Mouse (Mus musculus) forebrain, embryonic 13.5 days (tissue): ENCODE results near the gene Lmcd1. TPM values are rescaled to one million over a fixed set of nuclear protein-coding genes. Genes with fewer than 3 reads are reported as not detected.

ENCODE experiments used
- ATAC-seq: fragments of 200-750 bp; cut with Nextera tagmentation; 2 replicates; pipeline ENCODE4 v1.8.0; 2017
- H3K27ac ChIP-seq: fragments of 300-500 bp; sonication (generic); 2 replicates; pipeline ENCODE4 v1.5.1; 2015; ENCODE audit warnings: inconsistent platforms, mild to moderate bottlenecking, moderate library complexity
- H3K27me3 ChIP-seq: fragments of 300-500 bp; sonication (generic); 2 replicates; pipeline ENCODE4 v1.6.1; 2015; ENCODE audit warnings: mild to moderate bottlenecking, inconsistent platforms
- H3K36me3 ChIP-seq: fragments of 300-500 bp; sonication (generic); 2 replicates; pipeline ENCODE4 v1.6.1; 2015; ENCODE audit warnings: mild to moderate bottlenecking, inconsistent platforms; ENCODE audit not compliant: poor library complexity, severe bottlenecking
- H3K4me1 ChIP-seq: fragments of 300-500 bp; sonication (generic); 2 replicates; pipeline ENCODE4 v1.6.1; 2015; ENCODE audit warnings: inconsistent platforms
- H3K4me2 ChIP-seq: fragments of 300-500 bp; sonication (generic); 2 replicates; pipeline ENCODE4 v1.6.1; 2015; ENCODE audit warnings: inconsistent platforms, mild to moderate bottlenecking, moderate library complexity
- H3K4me3 ChIP-seq: fragments of 300-500 bp; sonication (generic); 2 replicates; pipeline ENCODE4 v1.5.1; 2015; ENCODE audit warnings: mild to moderate bottlenecking, inconsistent platforms
- H3K9ac ChIP-seq: fragments of 300-500 bp; sonication (generic); 2 replicates; pipeline ENCODE4 v1.6.1; 2015; ENCODE audit warnings: mild to moderate bottlenecking, inconsistent platforms
- H3K9me3 ChIP-seq: fragments of 300-500 bp; sonication (generic); replicated peaks from 2 replicates; pipeline ENCODE4 v1.6.1; 2016; ENCODE audit warnings: inconsistent platforms
- WGBS: fragments of 180-500 bp; shearing (Covaris S2); methylation state at CpG from one replicate; pipeline ENCODE4 v1.1.7; 2015; 5-methylcytosine and 5-hydroxymethylcytosine counted together
- polyA plus RNA-seq: library from polyadenylated mRNA; unstranded; fragments of >200 nt; fragmentation: Nextera tagmentation; extraction: Ambion mirVana; gene quantifications from 2 replicates; pipeline ENCODE4 v1.2.1, GENCODE M21; 2015

Lmcd1 gene
- polyA plus RNA-seq, 1 experiment from 2014 or later: 14.6 TPM

- no peak overlapping the region for H3K27ac ChIP-seq
- no peaks in the 10 kb centered on the region for H3K9me3 ChIP-seq
- no peak for ATAC-seq
- H3K4me1 ChIP-seq: peaks cover 13% of the 10 kb centered on the region
- WGBS: 89% methylated on average over 5 of the region's 5 CpGs
- H3K9ac ChIP-seq: no peak overlapping the region
- no peak overlapping the region for H3K4me2 ChIP-seq
- no peaks in the 10 kb centered on the region for H3K36me3 ChIP-seq
- no peaks in the 10 kb centered on the region for H3K27me3 ChIP-seq
- H3K4me3 ChIP-seq: no peak overlapping the region
Observed at GRCm38 (mm10) chr6:112327793-112328192, 54.2 kb downstream of the Lmcd1 start.

GRCm38 (mm10) chr6:112330520-112331222 lies 57.1 kb downstream of the Lmcd1 start:
- Histone ChIP-seq H3K36me3 (no peaks in the 10 kb centered on the region), H3K4me3 (no peak overlapping the region), H3K9me3 (no peaks in the 10 kb centered on the region), H3K4me1 (peaks cover 13% of the 10 kb centered on the region), H3K4me2 (no peak overlapping the region), H3K27ac (no peak overlapping the region), H3K9ac (no peak overlapping the region), H3K27me3 (no peaks in the 10 kb centered on the region)
- ATAC-seq: peak; percentile 51; the same call in 1 of the 2 replicates
- WGBS: 35% methylated on average over 5 of the region's 5 CpGs

- Histone ChIP-seq H3K27me3 (no peaks in the 10 kb centered on the region), H3K9me3 (no peaks in the 10 kb centered on the region), H3K9ac (no peak overlapping the region), H3K4me2 (no peak overlapping the region), H3K4me3 (no peak overlapping the region), H3K4me1 (peaks cover 13% of the 10 kb centered on the region), H3K27ac (no peak overlapping the region), H3K36me3 (no peaks in the 10 kb centered on the region)
- WGBS: 71% methylated on average over 6 of the region's 6 CpGs
- no peak for ATAC-seq
Observed at GRCm38 (mm10) chr6:112331223-112331598, 57.7 kb downstream of the Lmcd1 start.

GRCm38 (mm10) chr6:112333930-112334329 lies 60.4 kb downstream of the Lmcd1 start:
- no peaks in the 10 kb centered on the region for H3K27me3 ChIP-seq
- H3K4me3 ChIP-seq: no peak overlapping the region
- H3K4me1 ChIP-seq: peaks cover 13% of the 10 kb centered on the region
- no peaks in the 10 kb centered on the region for H3K36me3 ChIP-seq
- no peak overlapping the region for H3K4me2 ChIP-seq
- H3K9ac ChIP-seq: no peak overlapping the region
- H3K27ac ChIP-seq: no peak overlapping the region
- WGBS: 93% methylated on average over 5 of the region's 5 CpGs
- no peak for ATAC-seq
- no peaks in the 10 kb centered on the region for H3K9me3 ChIP-seq

- H3K27ac ChIP-seq: no peak overlapping the region
- H3K4me1 ChIP-seq: no peaks in the 10 kb centered on the region
- WGBS: 89% methylated on average over 6 of the region's 6 CpGs
- no peak; the same call in 1 of the 2 replicates for ATAC-seq
- no peaks in the 10 kb centered on the region for H3K27me3 ChIP-seq
- H3K4me3 ChIP-seq: no peak overlapping the region
- no peaks in the 10 kb centered on the region for H3K9me3 ChIP-seq
- no peak overlapping the region for H3K9ac ChIP-seq
- no peak overlapping the region for H3K4me2 ChIP-seq
- H3K36me3 ChIP-seq: no peaks in the 10 kb centered on the region
Observed at GRCm38 (mm10) chr6:112337667-112338066, 64.1 kb downstream of the Lmcd1 start.

GRCm38 (mm10) chr6:112339016-112339415 lies 65.5 kb downstream of the Lmcd1 start:
- H3K27ac ChIP-seq: no peak overlapping the region
- WGBS: 87% methylated on average over 4 of the region's 4 CpGs
- H3K4me1 ChIP-seq: no peaks in the 10 kb centered on the region
- ATAC-seq: no peak
- H3K36me3 ChIP-seq: no peaks in the 10 kb centered on the region
- no peak overlapping the region for H3K9ac ChIP-seq
- no peaks in the 10 kb centered on the region for H3K9me3 ChIP-seq
- H3K4me3 ChIP-seq: no peak overlapping the region
- H3K4me2 ChIP-seq: no peak overlapping the region
- H3K27me3 ChIP-seq: no peaks in the 10 kb centered on the region

- 91% methylated on average over 4 of the region's 4 CpGs for WGBS
- Histone ChIP-seq H3K9ac (no peak overlapping the region), H3K9me3 (no peaks in the 10 kb centered on the region), H3K4me1 (no peaks in the 10 kb centered on the region), H3K36me3 (no peaks in the 10 kb centered on the region), H3K4me3 (no peak overlapping the region), H3K27ac (no peak overlapping the region), H3K4me2 (no peak overlapping the region), H3K27me3 (no peaks in the 10 kb centered on the region)
- ATAC-seq: no peak
Observed at GRCm38 (mm10) chr6:112350452-112350851, 76.9 kb downstream of the Lmcd1 start.

GRCm38 (mm10) chr6:112359341-112359740 lies 85.8 kb downstream of the Lmcd1 start:
- Histone ChIP-seq H3K4me2 (no peak overlapping the region), H3K4me1 (no peaks in the 10 kb centered on the region), H3K9me3 (no peaks in the 10 kb centered on the region), H3K27me3 (no peaks in the 10 kb centered on the region), H3K36me3 (no peaks in the 10 kb centered on the region), H3K9ac (no peak overlapping the region), H3K4me3 (no peak overlapping the region), H3K27ac (no peak overlapping the region)
- ATAC-seq: no peak
- WGBS: 91% methylated on average over 1 of the region's 1 CpGs

- Histone ChIP-seq H3K9me3 (no peaks in the 10 kb centered on the region), H3K4me3 (no peak overlapping the region), H3K4me2 (no peak overlapping the region), H3K27ac (no peak overlapping the region), H3K4me1 (no peaks in the 10 kb centered on the region), H3K27me3 (no peaks in the 10 kb centered on the region), H3K36me3 (no peaks in the 10 kb centered on the region), H3K9ac (no peak overlapping the region)
- WGBS: 87% methylated on average over 8 of the region's 8 CpGs
- ATAC-seq: no peak
Observed at GRCm38 (mm10) chr6:112360676-112361075, 87.1 kb downstream of the Lmcd1 start.

- H3K27me3 ChIP-seq: no peaks in the 10 kb centered on the region
- H3K4me3 ChIP-seq: no peak overlapping the region
- H3K27ac ChIP-seq: no peak overlapping the region
- no peak overlapping the region for H3K9ac ChIP-seq
- no peaks in the 10 kb centered on the region for H3K4me1 ChIP-seq
- no peaks in the 10 kb centered on the region for H3K36me3 ChIP-seq
- H3K9me3 ChIP-seq: no peaks in the 10 kb centered on the region
- ATAC-seq: peak; percentile 85
- H3K4me2 ChIP-seq: no peak overlapping the region
- 39% methylated on average over 6 of the region's 6 CpGs for WGBS
Observed at GRCm38 (mm10) chr6:112362349-112362958, 88.9 kb downstream of the Lmcd1 start.

- H3K9me3 ChIP-seq: no peaks in the 10 kb centered on the region
- no peak for ATAC-seq
- H3K36me3 ChIP-seq: no peaks in the 10 kb centered on the region
- H3K27ac ChIP-seq: no peak overlapping the region
- no peaks in the 10 kb centered on the region for H3K4me1 ChIP-seq
- no peak overlapping the region for H3K9ac ChIP-seq
- no peaks in the 10 kb centered on the region for H3K27me3 ChIP-seq
- WGBS: 38% methylated on average over 2 of the region's 2 CpGs
- no peak overlapping the region for H3K4me3 ChIP-seq
- H3K4me2 ChIP-seq: no peak overlapping the region
Observed at GRCm38 (mm10) chr6:112364581-112364980, 91.0 kb downstream of the Lmcd1 start.

GRCm38 (mm10) chr6:112365294-112365693 lies 91.7 kb downstream of the Lmcd1 start:
- Histone ChIP-seq H3K9me3 (no peaks in the 10 kb centered on the region), H3K36me3 (no peaks in the 10 kb centered on the region), H3K27me3 (no peaks in the 10 kb centered on the region), H3K9ac (no peak overlapping the region), H3K4me3 (no peak overlapping the region), H3K27ac (no peak overlapping the region), H3K4me1 (no peaks in the 10 kb centered on the region), H3K4me2 (no peak overlapping the region)
- WGBS: 87% methylated on average over 10 of the region's 10 CpGs
- no peak for ATAC-seq
